ENCODE assay signal across 15 mouse cellular contexts in the genomic region with DNA sequence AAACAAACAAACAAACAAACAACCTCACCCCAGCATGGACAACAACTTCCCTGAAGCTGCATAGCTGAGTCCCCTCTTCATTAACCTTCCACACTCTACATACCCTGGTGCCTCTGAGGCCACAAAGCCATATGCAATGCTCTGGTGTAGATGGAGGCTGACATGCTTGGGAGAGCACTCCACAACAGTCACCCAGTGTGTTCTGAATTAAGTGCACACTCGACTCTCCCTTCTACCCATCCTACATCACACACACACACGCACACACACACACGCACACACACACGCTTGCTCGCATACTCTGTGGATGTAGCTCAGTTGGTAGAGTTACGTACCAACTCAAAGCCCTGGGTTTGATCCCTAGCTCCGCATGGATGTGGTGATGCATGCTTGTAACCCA. TPM values are rescaled to one million over a fixed set of nuclear protein-coding genes. Genes with fewer than 3 reads are reported as not detected.
DNase-seq lines count a peak whose midpoint lies in the region; ATAC-seq and TF ChIP-seq lines count a peak whose summit lies in the region.
"Had no signal": no experiment of that assay in that cellular context is flagged by ENCODE, and none has a peak within 500 bp of the region (broad histone marks: within the 10 kb centered on the region; RNA-seq: fewer than 3 reads in every experiment).

No protein-coding gene starts in this region.

- WGBS in kidney, embryonic 14.5 days = 87% methylated on average over 7 of the region's 7 CpGs

- H3K4me2 ChIP-seq in kidney, embryonic 14.5 days (replicated peaks; ENCODE audit: low read depth, low read length) = no peak overlapping the region
- H3K4me2 ChIP-seq: embryonic facial prominence, embryonic 13.5 days; forebrain, embryonic 12.5 days; hindbrain, embryonic 14.5 days had no signal

- DNase-seq in gastrocnemius, adult 2 months = no peak
- no peak for DNase-seq in gastrocnemius, adult 18-20 months (ENCODE audit: low spot score)
- DNase-seq in thymus, postnatal 10 days (ENCODE audit: low spot score in 2 of 2) = peak; percentile 10 to 20
- DNase-seq in adrenal gland, postnatal 14 days = no peak
- DNase-seq: B cell, adult 2 months had no signal

- H3K36me3 ChIP-seq in megakaryocyte, embryonic 14.5 days (replicated peaks; ENCODE audit: low read length) = no peaks in the 10 kb centered on the region
- H3K36me3 ChIP-seq in kidney, embryonic 14.5 days (ENCODE audit: control insufficient read depth, insufficient read depth, low read length) = no peaks in the 10 kb centered on the region
- H3K36me3 ChIP-seq: embryonic facial prominence, embryonic 13.5 days; forebrain, embryonic 12.5 days; heart, embryonic 10.5 days; hindbrain, embryonic 10.5 days had no signal

- no peak for ATAC-seq in megakaryocyte, adult 5-6 weeks (ENCODE audit: poor library complexity, severe bottlenecking)
- no peak for ATAC-seq in kidney, embryonic 14.5 days (ENCODE audit: low FRiP score, low TSS enrichment)
- ATAC-seq: CD4-positive, CD25-positive, alpha-beta regulatory T cell, adult 4 months; forebrain, embryonic 16.5 days had no signal

- TF ChIP-seq CTCF in gastrocnemius, adult 2 months (IDR thresholded peaks at IDR 0.05) = no peak

- no peak overlapping the region for H3K4me3 ChIP-seq in gastrocnemius, adult 2 months
- peak overlapping the region; percentile 4 for H3K4me3 ChIP-seq in megakaryocyte, embryonic 14.5 days (replicated peaks)
- no peak overlapping the region for H3K4me3 ChIP-seq in kidney, embryonic 14.5 days (ENCODE audit: low read length)
- H3K4me3 ChIP-seq: embryonic facial prominence, embryonic 13.5 days; forebrain, embryonic 12.5 days; heart, embryonic 10.5 days; hindbrain, embryonic 10.5 days had no signal

- H3K27me3 ChIP-seq in megakaryocyte, embryonic 14.5 days (replicated peaks) = peaks cover 2% of the 10 kb centered on the region
- no peaks in the 10 kb centered on the region for H3K27me3 ChIP-seq in kidney, embryonic 14.5 days (ENCODE audit: control insufficient read depth, insufficient read depth, low read length)

- intact Hi-C loops in gastrocnemius, adult 2 months (cut with DNase I) = no loop called here

- H3K9me3 ChIP-seq in megakaryocyte, embryonic 14.5 days = no peaks in the 10 kb centered on the region
- no peaks in the 10 kb centered on the region for H3K9me3 ChIP-seq in kidney, embryonic 14.5 days (ENCODE audit: control insufficient read depth, low read length)
- H3K9me3 ChIP-seq: embryonic facial prominence, embryonic 13.5 days; forebrain, embryonic 12.5 days; heart, embryonic 10.5 days; hindbrain, embryonic 10.5 days had no signal

- no peak overlapping the region for H3K9ac ChIP-seq in kidney, embryonic 14.5 days (ENCODE audit: low read depth, low read length)
- H3K9ac ChIP-seq: embryonic facial prominence, embryonic 13.5 days; forebrain, embryonic 12.5 days; hindbrain, embryonic 14.5 days had no signal

- peak overlapping the region; percentile 83 for H3K27ac ChIP-seq in gastrocnemius, adult 2 months
- no peak overlapping the region for H3K27ac ChIP-seq in kidney, embryonic 14.5 days (ENCODE audit: low read depth, low read length)
- H3K27ac ChIP-seq: embryonic facial prominence, embryonic 13.5 days; forebrain, embryonic 12.5 days; heart, embryonic 10.5 days; hindbrain, embryonic 10.5 days; hindbrain, embryonic 14.5 days had no signal

- peaks cover 77% of the 10 kb centered on the region for H3K4me1 ChIP-seq in megakaryocyte, embryonic 14.5 days
- H3K4me1 ChIP-seq in kidney, embryonic 14.5 days (ENCODE audit: control insufficient read depth, insufficient read depth, low read length) = peaks cover 8% of the 10 kb centered on the region; the same call in 1 of the 2 replicates

RNA-seq across cellular contexts. Expression of a gene that starts 24.9 kb away (rescaled TPM):
- total RNA-seq in gastrocnemius, adult 2 months (2021) = 10 to 100 TPM; 32.0 to 44.5 TPM
- total RNA-seq in gastrocnemius, adult 18-20 months (2021) = 10 to 100 TPM; 30.5 to 46.5 TPM
- polyA plus RNA-seq in megakaryocyte, embryonic 14.5 days (2012; ENCODE audit: insufficient read depth, low replicate concordance) = 2.2 and 6.8 TPM in 2 replicates
- 29.7 and 37.6 TPM in 2 replicates for total RNA-seq in megakaryocyte, adult 5-6 weeks (2015)
- total RNA-seq in megakaryocyte, adult 5-6 weeks (2017) = 5.3 and 12.9 TPM in 2 replicates
- total RNA-seq in adrenal gland, postnatal 14 days (2021) = 81.9 and 88.8 TPM in 2 replicates
- 11.2 and 18.2 TPM in 2 replicates for polyA plus RNA-seq in kidney, embryonic 14.5 days (2014; fragmentation: Nextera tagmentation; extraction: Ambion mirVana)

RNA-seq across cellular contexts. Expression of a gene that starts 31.0 kb away (rescaled TPM):
- total RNA-seq in gastrocnemius, adult 2 months (2021) = 10 to 100 TPM; 18.7 to 21.4 TPM
- 10 to 100 TPM; 14.6 to 28.1 TPM for total RNA-seq in gastrocnemius, adult 18-20 months (2021)
- polyA plus RNA-seq in megakaryocyte, embryonic 14.5 days (2012; ENCODE audit: insufficient read depth, low replicate concordance) = 2.0 and 21.6 TPM in 2 replicates
- 41.8 and 43.7 TPM in 2 replicates for total RNA-seq in megakaryocyte, adult 5-6 weeks (2015)
- 55.9 and 65.7 TPM in 2 replicates for total RNA-seq in megakaryocyte, adult 5-6 weeks (2017)
- total RNA-seq in adrenal gland, postnatal 14 days (2021) = 54.6 and 55.5 TPM in 2 replicates
- 28.1 and 34.7 TPM in 2 replicates for polyA plus RNA-seq in kidney, embryonic 14.5 days (2014; fragmentation: Nextera tagmentation; extraction: Ambion mirVana)

Comparison
In these comparisons a context has a peak if more than half of its experiments do, and no peak if none do; other contexts are left out.
1. DNase-seq: peak in thymus, postnatal 10 days (2 of 2); none in gastrocnemius, adult 2 months (single experiment), gastrocnemius, adult 18-20 months (single experiment) and adrenal gland, postnatal 14 days (single experiment).